Mouse (Mus musculus) WW6 (cell line): ENCODE measurements around the gene Nodal.

Source experiments
- DNase-seq: peaks from one replicate; pipeline ENCODE4 v3.0.0-alpha.2; 2013; ENCODE audit warnings: low read depth, low spot score

The Nodal gene

DNA sequence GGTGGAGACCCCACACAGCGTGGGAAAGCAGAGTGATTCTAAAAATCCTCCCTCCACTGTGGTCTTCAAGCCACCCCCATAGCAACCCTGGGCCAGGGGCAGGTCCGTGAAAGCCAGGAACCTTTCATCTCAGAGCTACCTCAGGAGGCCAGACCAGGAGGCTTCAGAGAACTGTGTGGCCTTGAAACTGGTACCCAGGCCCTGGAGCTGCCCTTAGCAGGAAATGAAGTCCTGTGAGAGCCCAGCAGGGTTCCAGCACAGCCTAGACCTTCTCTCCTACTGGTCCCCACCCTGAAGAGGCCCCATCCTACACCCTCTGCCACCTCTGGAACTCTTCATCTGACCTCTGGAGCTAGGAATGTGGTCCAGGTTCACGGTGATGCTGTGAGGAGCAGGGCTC lies 19.6 kb upstream of the Nodal start:
- no peak for DNase-seq

DNA sequence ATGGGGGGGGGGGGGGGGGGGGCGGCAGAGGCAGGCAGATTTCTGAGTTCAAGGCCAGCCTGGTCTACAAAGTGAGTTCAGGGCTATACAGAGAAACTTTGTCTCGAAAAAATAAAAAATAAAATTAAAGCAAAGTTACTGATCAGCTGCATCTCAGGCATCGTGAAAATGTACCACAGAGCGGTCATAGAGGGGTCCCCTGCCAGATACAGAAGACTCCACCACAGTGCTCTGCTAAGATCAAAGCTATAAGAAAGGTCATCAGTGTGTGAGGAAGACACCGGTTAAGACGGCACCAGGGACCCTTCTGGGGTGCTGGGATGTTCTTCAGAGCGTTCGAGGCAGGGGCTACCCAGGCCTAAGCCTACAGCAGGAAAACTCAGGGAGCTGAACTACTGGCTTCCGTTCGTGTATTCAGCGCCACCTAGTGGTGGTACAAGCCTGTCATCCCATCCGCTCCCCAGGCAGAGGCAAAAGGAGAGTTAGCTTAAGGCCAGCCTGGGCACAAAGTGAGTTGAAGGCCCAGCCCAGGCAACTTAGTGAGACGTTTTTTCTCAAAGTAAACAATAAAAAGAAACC lies 18.5 kb upstream of the Nodal start:
- no peak for DNase-seq

DNA sequence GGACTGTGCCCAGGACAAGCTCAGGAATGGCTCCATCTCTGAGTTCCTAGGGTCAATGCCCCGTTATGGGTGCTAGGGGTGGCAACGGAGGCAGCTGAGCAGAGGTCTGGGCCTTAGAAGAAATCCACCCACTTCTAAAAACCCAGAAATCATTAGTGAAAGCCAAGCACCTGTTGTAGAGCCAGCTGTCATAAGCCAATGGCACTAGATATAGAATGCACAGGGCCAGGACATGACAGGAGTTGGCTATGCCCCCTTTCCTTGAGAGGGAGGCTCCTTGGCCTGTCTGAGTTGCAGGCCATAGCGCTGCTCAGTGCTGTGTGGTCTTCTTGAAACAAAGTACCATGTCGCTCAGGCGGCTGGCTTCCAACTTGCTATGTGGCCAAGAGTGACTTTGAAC lies 17.4 kb upstream of the Nodal start:
- DNase-seq = no peak

DNA sequence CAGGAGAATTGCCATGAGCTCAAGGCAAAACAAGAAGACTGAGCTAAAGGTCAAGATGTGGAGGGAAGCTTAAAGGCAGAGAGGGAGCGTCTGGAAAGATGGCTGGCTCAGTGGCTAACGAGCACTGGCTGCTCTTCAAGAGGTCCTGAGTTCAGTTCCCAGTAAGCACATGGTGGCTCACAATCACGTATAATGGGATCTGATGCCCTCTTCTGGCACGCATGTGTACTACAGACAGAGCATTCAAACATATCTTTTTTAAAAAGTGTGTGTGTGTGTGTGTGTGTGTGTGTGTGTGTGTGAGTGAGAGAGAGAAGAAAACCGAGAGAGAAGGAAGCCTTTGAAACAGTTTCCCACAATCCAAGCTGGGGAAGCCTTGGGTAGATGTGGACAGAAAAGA lies 15.3 kb upstream of the Nodal start:
- no peak for DNase-seq

DNA sequence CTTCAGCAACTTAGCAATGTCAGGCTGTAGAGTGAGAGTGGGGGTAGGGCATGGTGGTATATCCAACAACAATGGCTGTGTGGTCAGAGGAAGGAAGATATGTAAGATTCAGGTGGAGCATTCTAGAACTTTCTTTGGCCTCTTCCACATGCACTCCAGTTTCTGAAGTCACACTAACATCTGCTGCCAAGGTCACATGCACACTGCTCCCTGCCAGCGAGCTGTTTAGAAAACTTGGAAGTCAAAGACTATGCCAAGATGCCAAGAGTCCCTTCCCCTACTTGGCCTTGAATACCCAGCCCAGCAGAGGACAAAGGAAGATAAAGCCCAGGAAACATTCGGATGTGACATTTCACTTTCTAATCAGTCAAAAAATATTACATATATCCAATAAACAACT lies 14.9 kb upstream of the Nodal start:
- no peak for DNase-seq

DNA sequence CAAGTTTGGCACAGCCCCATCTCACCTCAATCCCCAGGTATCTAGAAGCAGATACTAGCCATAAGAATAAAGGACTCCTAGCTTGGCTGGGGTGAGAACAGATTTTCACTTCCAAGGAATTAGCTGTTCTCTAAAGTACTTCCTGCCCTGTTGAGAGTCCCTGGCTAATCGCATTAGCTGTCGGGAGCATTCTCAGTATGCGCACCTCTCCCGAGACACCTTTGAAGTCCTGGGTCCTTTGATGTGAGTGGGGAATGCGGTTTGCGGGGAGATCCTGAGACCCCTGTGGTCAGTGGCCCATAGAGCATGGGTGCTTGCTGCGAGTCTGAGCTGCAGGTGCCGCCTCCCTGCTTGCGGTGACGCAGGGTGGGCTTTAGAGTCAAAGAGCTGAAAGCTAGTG lies 11.8 kb upstream of the Nodal start:
- no peak for DNase-seq

DNA sequence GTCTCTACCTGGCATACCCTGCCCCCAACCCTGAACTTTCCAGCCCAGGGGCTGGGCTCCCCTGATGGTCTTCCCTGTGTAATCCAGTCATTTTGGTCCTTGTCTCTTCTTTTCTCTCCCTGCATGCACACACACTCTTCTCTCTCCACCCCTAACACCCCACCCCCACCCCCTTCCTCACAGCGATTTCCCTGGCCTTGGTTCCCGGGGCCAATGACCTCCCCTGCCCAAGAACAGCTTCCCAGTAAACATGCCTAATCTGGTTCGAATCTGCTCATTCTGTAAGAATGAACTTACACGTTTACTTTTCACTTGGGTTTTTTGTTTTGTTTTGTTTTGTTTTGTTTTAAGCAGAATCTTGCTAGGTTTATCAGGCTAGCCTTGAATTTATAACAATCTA lies 8.0 kb upstream of the Nodal start:
- DNase-seq = no peak

DNA sequence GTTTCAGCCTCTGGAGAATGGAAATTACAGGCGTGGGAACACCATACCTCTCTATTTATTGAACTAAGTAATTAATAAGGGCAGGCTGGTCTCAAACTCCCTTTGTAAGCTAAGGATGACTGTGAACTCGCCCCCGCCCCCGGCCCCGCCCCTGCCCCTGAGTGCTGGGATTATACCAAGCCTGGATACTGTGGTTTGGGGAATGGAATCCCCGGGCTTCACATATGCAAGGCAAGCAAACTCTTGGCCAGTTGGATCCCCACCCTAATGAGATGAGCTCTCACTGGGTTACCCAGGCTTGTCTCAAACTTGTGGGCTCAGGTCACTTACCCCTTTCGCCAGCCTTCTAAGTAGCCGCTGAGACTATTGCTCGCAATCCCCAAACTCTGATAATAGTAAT lies 7.6 kb upstream of the Nodal start:
- DNase-seq = no peak

DNA sequence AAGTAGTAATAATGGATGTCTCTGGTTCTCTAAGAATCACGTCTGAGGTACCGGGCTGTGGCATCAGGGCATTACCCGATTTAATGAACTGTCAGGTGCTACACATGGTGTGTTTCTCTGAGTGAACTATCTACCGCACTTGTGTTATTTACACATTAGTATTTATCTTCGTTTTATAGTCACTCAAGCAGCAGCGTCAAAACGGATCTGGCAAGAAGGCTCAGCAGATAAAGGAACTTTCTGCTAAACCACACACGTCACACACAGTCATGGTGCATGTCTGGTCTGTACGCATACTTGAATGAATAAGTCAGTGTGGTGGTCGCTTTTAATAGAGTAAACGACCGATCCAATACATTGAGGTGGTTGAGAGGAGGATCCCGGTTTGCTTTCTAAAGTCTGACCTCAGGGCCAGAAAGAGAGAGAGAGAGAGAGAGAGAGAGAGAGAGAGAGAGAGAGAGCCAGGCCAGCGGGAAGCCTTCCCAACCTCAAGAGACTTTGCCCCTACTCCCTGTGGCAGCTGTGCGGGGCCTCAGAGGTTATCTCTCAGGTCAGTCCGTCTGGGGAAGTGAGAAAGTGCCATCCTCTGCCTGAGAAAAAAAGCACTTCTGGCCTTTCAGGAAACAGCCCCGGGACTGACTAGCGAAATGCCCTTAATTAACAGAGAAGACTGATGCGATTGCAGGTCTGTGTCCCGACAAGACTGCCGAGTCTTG lies 4.7 kb upstream of the Nodal start:
- no peak for DNase-seq

DNA sequence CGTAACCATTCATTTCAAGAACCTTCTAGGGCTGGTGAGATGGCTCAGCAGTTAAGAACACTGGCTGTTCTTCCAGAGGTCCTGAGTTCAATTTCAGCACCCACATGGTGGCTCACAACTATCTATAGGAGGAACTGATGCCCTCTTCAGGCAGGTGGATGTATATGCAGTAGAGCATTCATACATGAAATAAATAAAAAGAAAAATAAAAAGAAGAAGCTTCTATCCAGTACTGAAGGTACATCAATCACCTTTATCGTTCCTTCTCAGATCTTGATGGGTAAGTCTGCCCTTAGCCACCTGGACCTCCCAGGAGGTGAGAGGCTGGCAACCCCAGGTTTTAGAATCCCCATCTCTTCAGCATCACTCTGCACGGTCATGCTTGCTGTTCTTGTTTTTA lies 2.5 kb upstream of the Nodal start:
- DNase-seq = no peak

DNA sequence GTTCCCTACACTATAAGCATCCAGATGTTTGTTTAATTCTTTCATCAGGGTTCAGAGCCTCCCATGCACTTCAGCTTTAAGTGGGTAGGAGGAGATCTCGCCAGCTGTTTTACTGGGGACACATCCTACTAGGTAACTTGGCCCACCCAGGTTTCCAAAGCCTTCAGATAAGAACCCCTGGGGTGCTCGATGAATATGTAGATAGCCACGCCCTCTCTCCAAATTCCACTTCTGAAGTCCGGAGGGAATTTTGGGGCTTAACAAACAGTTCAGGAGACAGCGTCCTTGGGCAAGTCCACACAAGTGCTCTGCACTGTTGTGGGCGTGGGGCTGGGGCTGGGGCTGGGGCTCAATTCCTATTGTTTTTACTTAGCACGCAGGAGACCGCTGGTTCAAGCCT lies 1.9 kb upstream of the Nodal start:
- peak; percentile 92 for DNase-seq

DNA sequence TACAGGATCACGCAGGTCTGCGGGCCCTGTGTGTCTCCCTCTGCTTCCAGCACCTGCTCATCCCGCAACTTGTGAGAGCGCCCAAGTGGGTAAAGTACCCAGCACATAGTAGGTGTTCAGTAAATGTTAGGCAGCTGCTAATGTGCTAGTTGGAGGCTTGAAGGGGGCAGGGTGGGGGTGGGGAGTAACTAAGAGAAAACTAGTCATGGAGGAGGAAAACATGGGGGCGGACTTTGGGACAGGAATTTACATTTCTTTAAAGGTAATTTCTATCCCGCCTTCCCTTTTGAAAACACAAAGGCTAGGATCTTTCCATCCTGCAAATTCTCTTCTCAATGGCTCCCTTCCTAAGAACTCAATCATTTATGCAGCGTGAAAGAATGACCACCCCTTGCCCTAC lies 1.2 kb upstream of the Nodal start:
- no peak for DNase-seq

DNA sequence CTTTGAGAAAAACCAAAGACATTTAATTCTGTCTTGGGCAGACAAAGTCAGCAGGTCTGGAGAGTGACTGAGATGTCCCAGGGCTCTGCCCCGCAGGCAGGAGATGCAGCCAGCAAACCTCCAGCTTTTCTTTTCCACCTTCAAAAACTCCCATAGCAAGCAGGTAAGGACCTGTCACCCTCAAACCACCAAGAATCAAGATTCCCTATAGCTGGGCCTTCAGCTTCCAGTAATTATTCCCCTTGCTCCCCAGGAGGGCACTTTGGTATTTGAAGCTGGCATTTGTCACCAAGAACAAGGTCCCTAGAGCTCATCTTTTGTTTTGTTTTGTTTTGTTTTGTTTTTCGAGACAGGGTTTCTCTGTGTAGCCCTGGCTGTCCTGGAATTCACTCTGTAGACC lies 726 bp upstream of the Nodal start:
- DNase-seq = no peak

DNA sequence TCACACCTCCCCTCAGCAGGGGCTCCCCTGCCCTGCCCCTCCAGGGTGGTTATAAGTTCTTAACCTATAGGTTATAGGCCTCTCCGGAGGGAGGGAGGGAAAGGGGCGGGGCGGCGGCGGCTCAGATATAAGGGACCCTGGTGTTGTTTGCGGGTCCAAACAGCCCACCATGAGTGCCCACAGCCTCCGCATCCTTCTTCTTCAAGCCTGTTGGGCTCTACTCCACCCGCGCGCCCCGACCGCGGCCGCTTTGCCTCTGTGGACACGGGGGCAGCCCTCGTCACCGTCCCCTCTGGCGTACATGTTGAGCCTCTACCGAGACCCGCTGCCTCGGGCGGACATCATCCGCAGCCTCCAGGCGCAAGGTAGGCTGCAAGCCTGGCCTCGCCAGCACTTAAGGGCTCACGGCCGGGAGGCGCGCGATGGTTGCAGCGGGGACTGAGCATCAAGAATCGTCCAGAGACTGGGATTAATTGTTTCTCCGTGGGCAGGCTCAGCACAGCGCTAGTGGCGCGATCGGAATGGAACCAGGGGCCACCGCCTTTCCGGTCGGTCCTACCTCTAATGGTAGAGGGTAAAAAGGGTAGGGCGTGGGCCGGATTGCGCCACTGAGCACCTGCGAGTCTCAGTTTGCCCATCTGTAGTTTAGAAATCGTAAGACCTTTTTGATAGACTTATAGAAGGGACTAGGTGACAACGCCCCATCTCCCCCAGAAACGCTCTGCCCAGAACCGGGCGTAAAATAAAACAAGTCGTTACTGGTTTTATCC lies 544 bp downstream of the Nodal start:
- DNase-seq = no peak

DNA sequence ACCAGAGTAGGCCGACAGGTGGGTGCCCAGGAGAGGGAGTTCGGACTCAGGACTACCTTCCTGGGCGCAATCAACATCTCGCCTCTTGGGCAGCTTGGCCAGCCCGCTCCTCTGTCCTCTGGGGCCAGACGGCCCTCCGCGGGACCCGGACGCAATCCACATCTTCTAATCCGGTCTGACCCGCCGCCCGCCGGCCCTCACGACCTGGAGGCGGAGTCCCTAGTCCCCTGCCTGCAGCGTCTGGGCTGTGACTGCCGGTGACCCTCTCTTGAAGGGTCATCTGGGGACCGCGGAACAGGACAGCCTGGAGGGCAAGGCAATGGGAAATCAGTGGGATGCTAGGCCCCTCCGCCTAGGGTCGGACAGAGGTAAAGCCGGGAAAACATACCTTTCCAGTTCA lies 1.4 kb downstream of the Nodal start:
- DNase-seq = no peak

DNA sequence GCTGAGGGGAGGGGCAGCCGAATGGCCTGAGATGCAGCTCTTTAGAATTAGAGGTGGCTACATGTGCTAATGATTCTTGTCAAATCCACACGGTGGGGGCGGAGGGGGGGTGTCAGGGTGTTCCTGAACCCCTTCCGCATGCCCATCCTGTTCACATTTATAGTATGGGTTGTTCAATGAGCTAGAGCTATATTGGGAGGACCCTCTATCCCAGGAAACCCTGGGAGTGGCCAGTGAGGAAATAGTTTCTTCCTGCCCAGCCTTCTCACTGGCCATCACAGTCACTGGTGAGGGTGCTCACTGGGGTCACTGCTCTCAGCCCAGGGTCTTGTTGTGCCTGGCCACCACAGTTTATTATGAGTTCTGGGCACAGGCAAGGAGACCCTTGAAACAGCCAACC lies 2.2 kb downstream of the Nodal start:
- no peak for DNase-seq

DNA sequence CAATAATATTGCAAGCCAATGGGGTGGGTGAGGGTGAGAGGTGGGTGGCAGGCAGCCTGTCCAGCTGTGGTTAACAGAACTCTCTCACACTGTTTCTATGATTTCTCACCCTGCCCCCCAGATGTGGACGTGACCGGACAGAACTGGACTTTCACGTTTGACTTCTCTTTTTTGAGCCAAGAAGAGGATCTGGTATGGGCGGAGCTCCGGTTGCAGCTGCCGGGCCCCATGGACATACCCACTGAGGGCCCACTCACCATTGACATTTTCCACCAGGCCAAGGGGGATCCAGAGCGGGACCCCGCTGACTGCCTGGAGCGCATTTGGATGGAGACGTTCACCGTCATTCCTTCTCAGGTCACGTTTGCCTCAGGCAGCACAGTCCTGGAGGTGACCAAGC lies 5.1 kb downstream of the Nodal start:
- DNase-seq = no peak

DNA sequence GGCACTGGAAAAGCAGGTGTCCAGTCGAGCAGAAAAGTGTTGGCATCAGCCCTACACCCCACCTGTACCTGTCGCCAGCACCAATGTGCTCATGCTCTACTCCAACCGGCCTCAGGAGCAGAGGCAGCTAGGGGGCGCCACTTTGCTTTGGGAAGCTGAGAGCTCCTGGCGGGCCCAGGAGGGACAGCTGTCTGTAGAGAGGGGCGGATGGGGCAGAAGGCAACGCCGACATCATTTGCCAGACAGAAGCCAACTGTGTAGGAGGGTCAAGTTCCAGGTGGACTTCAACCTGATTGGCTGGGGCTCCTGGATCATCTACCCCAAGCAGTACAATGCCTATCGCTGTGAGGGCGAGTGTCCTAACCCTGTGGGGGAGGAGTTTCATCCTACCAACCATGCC lies 5.5 kb downstream of the Nodal start:
- DNase-seq = no peak

DNA sequence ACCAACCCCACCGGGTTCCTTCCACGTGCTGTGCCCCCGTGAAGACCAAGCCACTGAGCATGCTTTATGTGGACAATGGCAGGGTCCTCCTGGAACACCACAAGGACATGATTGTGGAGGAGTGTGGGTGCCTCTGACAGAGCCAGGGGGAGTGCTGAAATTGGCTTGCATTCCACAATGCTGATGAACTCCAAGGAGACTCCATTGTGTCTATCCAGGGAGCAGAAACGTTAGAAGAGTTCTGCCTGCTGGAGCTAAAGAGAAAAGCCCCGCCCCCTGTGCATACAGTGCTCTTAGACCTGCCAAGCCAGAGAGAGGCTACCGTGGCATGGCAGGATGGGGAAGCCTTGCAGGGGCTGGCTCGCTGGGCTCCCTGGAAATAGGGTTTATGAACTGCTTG lies 6.7 kb downstream of the Nodal start:
- DNase-seq = no peak

DNA sequence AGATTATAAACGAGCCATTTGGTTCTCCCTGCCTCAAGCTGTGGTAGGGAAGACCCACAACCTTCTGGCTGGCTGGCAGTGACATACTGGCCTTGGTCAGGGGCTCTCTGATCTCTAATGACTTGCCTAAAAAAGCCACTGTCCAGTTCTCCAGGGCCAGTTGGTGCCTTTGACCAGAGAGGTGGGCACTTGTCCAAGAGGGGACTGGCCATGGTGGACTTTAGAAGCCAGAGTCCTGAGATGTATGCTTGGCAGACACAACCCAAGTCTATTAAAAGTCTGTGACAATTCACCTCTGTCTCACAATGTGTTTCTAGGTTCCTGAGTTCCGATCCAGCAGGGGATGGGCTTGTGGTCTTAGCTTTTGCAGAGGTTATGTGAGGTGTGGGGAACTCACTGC lies 7.3 kb downstream of the Nodal start:
- no peak for DNase-seq

DNA sequence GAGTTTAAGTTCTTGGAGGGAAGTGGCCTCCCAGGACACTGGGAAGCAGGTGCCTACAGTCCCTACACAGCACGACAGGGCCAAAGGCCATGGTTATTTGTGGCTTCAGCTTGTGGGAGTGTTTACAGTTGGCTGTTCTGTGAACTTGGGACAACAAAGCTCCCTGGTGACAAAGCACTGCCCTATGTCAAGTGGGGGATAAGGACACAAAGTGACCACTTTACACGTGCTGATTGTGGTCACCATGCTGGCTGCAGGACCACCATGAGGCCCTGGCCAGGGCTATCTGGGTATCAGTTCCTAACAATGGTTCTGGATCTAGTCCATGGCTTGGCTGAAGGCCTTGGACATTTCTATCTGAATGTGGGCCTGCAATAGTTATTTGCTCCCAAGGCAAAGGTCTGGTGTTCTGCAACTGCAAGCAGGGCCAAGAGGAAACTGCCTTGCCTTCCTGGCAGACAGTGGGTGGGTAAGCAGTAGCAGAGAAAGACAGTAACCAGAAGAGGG lies 8.5 kb downstream of the Nodal start:
- DNase-seq = no peak

DNA sequence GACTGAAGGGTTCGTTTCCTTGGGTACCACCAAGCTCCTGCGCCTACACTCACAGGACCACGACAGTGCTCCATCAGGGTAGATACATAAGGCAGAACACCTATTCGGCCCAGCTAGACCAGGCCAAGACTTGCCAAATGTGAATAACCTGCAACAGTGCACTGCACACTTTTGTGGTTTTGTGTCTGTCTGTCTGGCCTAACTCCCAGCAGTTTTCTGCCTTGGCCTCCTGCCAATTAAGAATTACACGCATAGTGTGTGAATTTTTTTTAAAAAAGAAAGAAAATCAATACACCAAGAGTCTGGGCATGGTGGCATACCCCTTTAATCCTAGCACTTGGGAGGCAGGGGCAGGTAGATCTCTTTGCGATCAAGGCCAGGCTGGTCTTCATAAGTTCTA lies 10.2 kb downstream of the Nodal start:
- DNase-seq = no peak

DNA sequence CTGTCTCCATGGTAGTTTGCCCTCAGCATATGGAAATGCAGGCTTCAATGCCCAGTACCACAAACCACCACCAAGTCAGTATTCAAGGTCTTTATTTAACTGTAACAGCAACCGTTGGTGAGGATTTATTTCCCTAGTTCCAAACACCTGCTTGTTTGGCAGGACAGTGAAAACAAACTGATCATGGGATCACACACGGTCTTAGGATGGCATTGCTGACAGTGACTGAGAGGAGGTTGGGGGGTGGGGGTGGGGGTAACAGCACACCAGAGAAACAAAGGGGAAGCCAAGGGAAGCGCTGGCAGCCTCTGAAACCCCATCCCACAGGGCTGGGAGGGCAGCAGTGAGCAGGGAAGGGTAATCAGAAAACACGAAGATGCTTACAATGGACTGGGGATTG lies 10.6 kb downstream of the Nodal start:
- DNase-seq = no peak
